Mouse (Mus musculus): ENCODE results near the gene Uaca. TPM values are rescaled to one million over a fixed set of nuclear protein-coding genes. Genes with fewer than 3 reads are reported as not detected.

Gene Uaca
- polyA plus RNA-seq, 1 experiment from 2014 or later = 34.3 TPM

DNA sequence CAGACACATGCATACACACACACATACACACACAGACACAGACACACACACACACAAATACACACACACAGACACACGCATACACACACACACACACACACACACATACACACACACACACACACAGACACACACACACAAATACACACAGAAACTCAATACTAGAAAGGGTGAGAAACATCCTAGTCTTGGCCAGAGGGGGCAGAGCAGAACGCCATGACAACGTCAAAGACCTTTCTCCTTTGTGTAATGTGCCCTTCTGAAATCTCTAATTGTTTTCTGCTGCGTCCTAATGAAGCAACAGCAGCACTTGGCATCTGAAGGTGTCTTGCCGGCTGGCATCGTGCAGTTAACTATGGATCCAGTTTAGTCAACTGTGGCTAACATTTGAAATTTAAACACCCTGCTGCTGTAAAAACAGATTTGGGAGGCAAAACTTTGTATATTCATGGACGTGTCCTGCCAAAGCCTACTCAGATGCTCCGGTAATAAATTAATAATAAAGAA lies 83.8 kb downstream of the Uaca start:
- no peak overlapping the region for H3K4me3 ChIP-seq
- peaks cover 81% of the 10 kb centered on the region for H3K36me3 ChIP-seq
- no peak overlapping the region for H3K27ac ChIP-seq
- H3K9me3 ChIP-seq = no peaks in the 10 kb centered on the region
- no peaks in the 10 kb centered on the region for H3K27me3 ChIP-seq (ENCODE audit: insufficient read depth, poor library complexity, severe bottlenecking)
- H3K4me1 ChIP-seq = no peaks in the 10 kb centered on the region
- no peak for DNase-seq (ENCODE audit: low spot score)
- 90% methylated on average over 8 of the region's 8 CpGs for WGBS

DNA sequence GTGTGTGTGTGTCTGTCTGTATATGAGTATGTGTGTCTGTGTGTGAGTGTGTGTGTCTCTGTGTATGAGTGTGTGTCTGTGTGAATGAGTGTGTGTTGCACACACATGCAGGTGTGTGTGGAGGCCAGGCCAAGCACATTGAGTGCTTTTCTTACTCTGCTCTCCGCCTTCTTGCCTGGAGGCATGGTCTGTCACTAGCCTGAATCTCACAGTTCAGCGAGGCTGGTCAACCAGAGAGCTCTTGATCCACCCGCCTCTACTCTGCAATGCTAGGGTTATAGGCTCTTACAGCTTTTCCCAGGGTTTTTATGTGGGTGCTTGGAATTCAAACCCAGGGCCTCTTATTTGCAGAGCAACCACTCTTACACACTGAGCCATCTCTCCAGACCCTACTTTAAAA lies 84.3 kb downstream of the Uaca start:
- WGBS = 79% methylated on average over 3 of the region's 3 CpGs
- Histone ChIP-seq H3K9me3 (no peaks in the 10 kb centered on the region), H3K27ac (no peak overlapping the region), H3K27me3 (ENCODE audit: insufficient read depth, poor library complexity, severe bottlenecking) (no peaks in the 10 kb centered on the region), H3K36me3 (peaks cover 82% of the 10 kb centered on the region), H3K4me1 (no peaks in the 10 kb centered on the region), H3K4me3 (no peak overlapping the region)
- DNase-seq (ENCODE audit: low spot score) = no peak

GRCm38 (mm10) chr9:60885148-60885547 lies 90.8 kb downstream of the Uaca start:
- H3K4me3 ChIP-seq = no peak overlapping the region
- no peaks in the 10 kb centered on the region for H3K4me1 ChIP-seq
- H3K9me3 ChIP-seq = no peaks in the 10 kb centered on the region
- H3K27me3 ChIP-seq (ENCODE audit: insufficient read depth, poor library complexity, severe bottlenecking) = no peaks in the 10 kb centered on the region
- no peak for DNase-seq (ENCODE audit: low spot score)
- peaks cover 34% of the 10 kb centered on the region for H3K36me3 ChIP-seq
- H3K27ac ChIP-seq = no peak overlapping the region
- WGBS = 75% methylated on average over 6 of the region's 6 CpGs

- WGBS = 81% methylated on average over 18 of the region's 18 CpGs
- Histone ChIP-seq H3K4me3 (no peak overlapping the region), H3K27me3 (ENCODE audit: insufficient read depth, poor library complexity, severe bottlenecking) (no peaks in the 10 kb centered on the region), H3K4me1 (no peaks in the 10 kb centered on the region), H3K9me3 (no peaks in the 10 kb centered on the region), H3K27ac (no peak overlapping the region), H3K36me3 (peaks cover 19% of the 10 kb centered on the region)
- no peak for DNase-seq (ENCODE audit: low spot score)
Observed at GRCm38 (mm10) chr9:60886431-60887371, 92.4 kb downstream of the Uaca start.

DNA sequence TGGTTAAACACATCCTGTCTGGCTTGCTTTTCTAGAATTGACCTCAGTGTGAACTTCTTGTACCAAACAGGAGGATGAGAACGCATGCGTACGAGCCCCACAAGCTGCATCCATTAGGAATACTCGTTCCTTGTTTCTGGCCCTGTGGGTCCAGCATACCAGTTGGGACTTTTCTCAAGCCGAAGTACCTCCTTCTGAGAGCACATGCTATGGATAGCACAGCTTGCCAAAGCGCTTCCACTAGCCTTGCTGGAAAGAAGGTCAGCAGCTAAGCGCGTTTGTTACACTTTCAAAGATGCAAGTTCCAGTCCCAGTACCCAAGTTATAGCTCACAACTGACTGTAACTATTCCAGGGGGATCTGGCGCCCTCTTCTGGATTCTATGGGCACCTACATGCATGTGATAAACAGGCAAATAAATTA lies 93.1 kb downstream of the Uaca start:
- H3K4me3 ChIP-seq = no peak overlapping the region
- no peaks in the 10 kb centered on the region for H3K4me1 ChIP-seq
- 79% methylated on average over 9 of the region's 9 CpGs for WGBS
- H3K27ac ChIP-seq = no peak overlapping the region
- no peaks in the 10 kb centered on the region for H3K9me3 ChIP-seq
- no peaks in the 10 kb centered on the region for H3K27me3 ChIP-seq (ENCODE audit: insufficient read depth, poor library complexity, severe bottlenecking)
- H3K36me3 ChIP-seq = peaks cover 12% of the 10 kb centered on the region
- DNase-seq (ENCODE audit: low spot score) = no peak

DNA sequence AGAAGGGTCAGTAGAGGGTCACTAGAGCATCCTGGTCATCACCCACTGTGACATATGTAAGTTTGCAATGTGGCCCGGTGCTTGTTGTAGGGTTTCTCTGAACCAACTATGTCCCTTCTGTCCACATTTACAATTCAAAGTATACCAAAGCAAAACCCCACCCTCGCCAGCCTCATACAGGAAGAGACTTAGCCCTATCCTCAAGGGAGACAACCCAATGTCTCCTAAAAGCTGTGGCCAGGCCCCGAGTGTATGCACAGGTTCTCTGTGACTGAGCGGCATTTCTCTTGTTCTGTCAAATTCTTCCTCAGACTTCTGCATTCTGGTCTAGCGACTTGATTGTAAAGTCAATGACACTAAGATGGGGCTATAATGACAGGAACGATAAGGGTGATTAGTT lies 99.2 kb downstream of the Uaca start:
- DNase-seq (ENCODE audit: low spot score) = no peak
- no peaks in the 10 kb centered on the region for H3K36me3 ChIP-seq
- peaks cover 39% of the 10 kb centered on the region for H3K27me3 ChIP-seq (ENCODE audit: insufficient read depth, poor library complexity, severe bottlenecking)
- H3K4me1 ChIP-seq = peaks cover 6% of the 10 kb centered on the region; the same call in 1 of the 2 replicates
- H3K4me3 ChIP-seq = no peak overlapping the region
- 79% methylated on average over 6 of the region's 6 CpGs for WGBS
- no peak overlapping the region for H3K27ac ChIP-seq
- no peaks in the 10 kb centered on the region for H3K9me3 ChIP-seq

- H3K4me3 ChIP-seq = no peak overlapping the region
- H3K4me1 ChIP-seq = peaks cover 24% of the 10 kb centered on the region
- H3K27me3 ChIP-seq (ENCODE audit: insufficient read depth, poor library complexity, severe bottlenecking) = peaks cover 39% of the 10 kb centered on the region
- no peaks in the 10 kb centered on the region for H3K9me3 ChIP-seq
- H3K27ac ChIP-seq = no peak overlapping the region
- no peak for DNase-seq (ENCODE audit: low spot score)
- WGBS = 59% methylated on average over 8 of the region's 8 CpGs
- H3K36me3 ChIP-seq = no peaks in the 10 kb centered on the region
Observed at GRCm38 (mm10) chr9:60895486-60896110, 101.3 kb downstream of the Uaca start.

DNA sequence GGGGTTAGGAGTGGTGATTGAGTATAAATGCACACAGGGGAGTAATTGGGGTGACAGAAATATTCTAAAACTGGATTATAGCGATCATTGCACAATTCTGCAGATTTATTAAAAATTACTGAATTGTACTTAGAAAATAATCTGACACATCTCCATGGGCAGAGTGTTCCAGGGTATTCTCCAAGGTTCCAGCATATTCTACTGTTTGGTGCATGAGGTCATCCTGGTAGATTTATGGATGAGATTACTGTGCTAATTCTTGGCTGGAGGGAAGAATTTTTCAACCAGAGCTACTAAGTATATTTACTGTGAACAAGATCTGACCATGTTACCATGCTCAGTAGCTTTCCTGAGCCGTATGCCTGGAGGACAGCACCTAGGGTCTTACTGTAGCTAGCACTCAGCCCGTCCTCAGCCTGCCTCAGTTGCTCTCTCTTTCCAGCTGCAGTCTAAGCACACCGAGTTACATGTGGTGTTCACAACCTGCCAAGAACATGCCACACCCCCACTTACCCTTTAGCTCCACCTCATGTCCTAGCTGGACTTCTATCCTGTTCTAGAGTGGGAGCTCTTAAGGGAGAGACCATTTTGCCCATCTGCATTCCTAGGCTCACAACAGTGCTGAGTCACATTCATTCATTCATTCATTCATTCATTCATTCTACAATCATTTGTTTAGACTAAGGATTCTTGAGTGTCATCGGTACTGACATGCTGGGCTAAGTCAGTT lies 104.1 kb downstream of the Uaca start:
- no peaks in the 10 kb centered on the region for H3K9me3 ChIP-seq
- peaks cover 29% of the 10 kb centered on the region for H3K4me1 ChIP-seq
- DNase-seq (ENCODE audit: low spot score) = no peak
- no peak overlapping the region for H3K4me3 ChIP-seq
- no peaks in the 10 kb centered on the region for H3K36me3 ChIP-seq
- no peak overlapping the region for H3K27ac ChIP-seq
- 80% methylated on average over 5 of the region's 5 CpGs for WGBS
- peaks cover 45% of the 10 kb centered on the region for H3K27me3 ChIP-seq (ENCODE audit: insufficient read depth, poor library complexity, severe bottlenecking)

DNA sequence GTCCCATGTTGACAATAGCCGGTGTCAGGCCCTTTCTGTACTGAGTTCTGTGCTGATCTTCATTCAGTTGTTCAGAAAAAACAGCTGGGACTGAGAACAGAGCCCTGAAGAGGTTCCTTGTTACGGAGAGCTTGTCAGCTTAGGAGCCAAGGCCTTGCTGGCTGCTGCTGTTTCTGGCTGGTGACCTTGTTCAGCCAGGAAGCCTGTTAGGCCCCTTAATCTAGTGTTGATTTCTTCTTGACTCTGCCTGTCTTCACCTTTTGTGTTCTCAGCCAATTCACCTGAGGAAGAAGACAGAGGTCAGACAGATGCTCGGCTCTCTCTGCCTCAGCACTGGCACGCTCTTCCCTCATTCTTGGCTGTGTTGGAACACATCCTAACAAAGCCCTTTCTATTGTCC lies 104.9 kb downstream of the Uaca start:
- H3K4me1 ChIP-seq = peaks cover 29% of the 10 kb centered on the region
- peaks cover 38% of the 10 kb centered on the region for H3K27me3 ChIP-seq (ENCODE audit: insufficient read depth, poor library complexity, severe bottlenecking)
- 36% methylated on average over 4 of the region's 4 CpGs for WGBS
- no peaks in the 10 kb centered on the region for H3K9me3 ChIP-seq
- no peak for DNase-seq (ENCODE audit: low spot score)
- H3K36me3 ChIP-seq = no peaks in the 10 kb centered on the region
- no peak overlapping the region for H3K27ac ChIP-seq
- no peak overlapping the region for H3K4me3 ChIP-seq

GRCm38 (mm10) chr9:60899797-60900459 lies 105.6 kb downstream of the Uaca start:
- Histone ChIP-seq H3K4me1 (peaks cover 29% of the 10 kb centered on the region), H3K27me3 (ENCODE audit: insufficient read depth, poor library complexity, severe bottlenecking) (peaks cover 30% of the 10 kb centered on the region; the same call in 1 of the 2 replicates), H3K36me3 (no peaks in the 10 kb centered on the region), H3K4me3 (no peak overlapping the region), H3K27ac (0 out of 2 replicates have a peak overlapping the region, but pooled peaks have one; percentile 10), H3K9me3 (no peaks in the 10 kb centered on the region)
- 48% methylated on average over 3 of the region's 3 CpGs for WGBS
- DNase-seq (ENCODE audit: low spot score) = no peak

DNA sequence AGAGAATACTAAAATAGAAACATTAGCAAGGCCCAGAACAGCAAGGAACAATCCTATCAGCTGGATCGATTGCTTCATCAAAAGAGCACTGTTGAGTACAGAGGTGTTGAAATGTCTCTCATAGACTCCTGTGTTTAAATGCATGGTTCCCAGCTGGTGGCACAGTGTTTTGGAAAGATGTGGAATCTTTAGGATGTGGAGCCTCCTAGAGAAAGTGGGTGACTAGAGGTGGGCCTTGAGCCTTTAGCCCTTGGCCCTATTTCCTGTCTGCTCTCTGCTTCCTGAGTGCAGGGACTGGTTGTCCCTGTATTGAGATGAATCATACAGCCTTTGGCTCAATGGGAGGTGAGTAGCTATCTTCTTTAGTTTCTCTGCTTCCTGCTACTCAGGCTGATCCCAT lies 117.9 kb downstream of the Uaca start:
- no peak overlapping the region for H3K27ac ChIP-seq
- peaks cover 18% of the 10 kb centered on the region for H3K4me1 ChIP-seq
- no peaks in the 10 kb centered on the region for H3K36me3 ChIP-seq
- peaks cover 3% of the 10 kb centered on the region; the same call in 1 of the 2 replicates for H3K27me3 ChIP-seq (ENCODE audit: insufficient read depth, poor library complexity, severe bottlenecking)
- 21% methylated on average over 1 of the region's 1 CpGs for WGBS
- no peaks in the 10 kb centered on the region for H3K9me3 ChIP-seq
- no peak overlapping the region for H3K4me3 ChIP-seq
- no peak for DNase-seq (ENCODE audit: low spot score)

DNA sequence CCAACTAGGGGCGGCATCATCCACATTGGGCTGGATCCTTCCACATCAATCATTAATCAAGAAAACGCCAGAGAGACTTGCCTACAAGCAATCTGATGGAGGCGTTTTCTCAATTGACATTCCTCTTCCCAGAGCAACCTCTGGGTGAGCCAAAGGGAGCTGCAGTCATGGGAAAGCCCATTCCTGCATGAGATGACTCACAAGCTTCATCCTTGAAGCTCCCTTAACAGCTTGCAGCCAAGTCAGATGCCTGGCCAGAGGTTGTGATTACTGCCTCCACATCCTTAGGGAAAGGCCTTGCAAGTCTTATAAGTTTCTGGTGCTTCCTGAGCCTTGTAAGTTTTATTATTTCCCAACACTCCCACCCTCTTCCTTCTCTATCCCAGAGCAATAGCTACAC lies 119.3 kb downstream of the Uaca start:
- Histone ChIP-seq H3K4me1 (peaks cover 18% of the 10 kb centered on the region), H3K36me3 (no peaks in the 10 kb centered on the region), H3K27ac (no peak overlapping the region), H3K9me3 (no peaks in the 10 kb centered on the region), H3K4me3 (no peak overlapping the region), H3K27me3 (ENCODE audit: insufficient read depth, poor library complexity, severe bottlenecking) (peaks cover 3% of the 10 kb centered on the region; the same call in 1 of the 2 replicates)
- DNase-seq (ENCODE audit: low spot score) = no peak
- WGBS = 82% methylated on average over 3 of the region's 3 CpGs
